In the genomic region with DNA sequence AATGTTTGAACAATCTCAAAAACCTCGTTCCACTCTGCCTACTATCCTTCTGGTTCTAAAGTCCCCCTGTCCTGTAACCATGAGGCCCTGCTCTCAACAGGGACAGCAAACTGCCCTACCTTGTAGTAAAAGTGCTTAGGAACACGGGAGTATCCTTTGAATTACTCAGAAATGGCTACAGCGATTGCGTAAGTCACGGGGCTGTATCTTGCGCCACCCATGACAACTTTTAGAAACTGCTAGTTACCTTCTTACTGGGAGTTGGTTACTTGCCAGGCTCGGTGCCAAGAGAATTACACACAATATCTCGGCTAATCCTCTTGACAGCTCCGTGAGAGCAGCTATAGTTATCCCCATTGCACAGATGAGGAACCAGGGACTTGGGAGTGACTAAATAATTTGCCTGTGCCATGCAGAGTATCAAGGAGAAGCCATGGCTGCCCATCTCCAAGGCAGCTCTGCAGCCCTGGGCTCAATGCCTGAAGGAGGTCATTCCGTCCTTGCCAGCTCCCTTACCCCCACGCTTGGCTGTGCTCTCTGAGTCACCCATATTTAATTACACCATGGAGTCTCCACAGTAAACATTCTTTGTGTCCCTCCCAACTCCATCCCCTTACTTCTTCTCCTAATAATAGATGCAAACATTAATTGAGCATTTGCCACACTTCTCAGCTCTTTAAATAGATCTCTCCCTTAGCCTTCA, we compare ENCODE assay signal across 30 mouse cellular contexts. TPM values are rescaled to one million over a fixed set of nuclear protein-coding genes. Genes with fewer than 3 reads are reported as not detected.
DNase-seq lines count a peak whose midpoint lies in the region; ATAC-seq lines count a peak whose summit lies in the region.
"Had no signal": no experiment of that assay in that cellular context is flagged by ENCODE, and none has a peak within 500 bp of the region (broad histone marks: within the 10 kb centered on the region; RNA-seq: fewer than 3 reads in every experiment).

No protein-coding gene starts in this region.

- no peaks in the 10 kb centered on the region for H3K9me3 ChIP-seq in embryonic facial prominence, embryonic 14.5 days (ENCODE audit: control insufficient read depth, low read length)
- no peaks in the 10 kb centered on the region for H3K9me3 ChIP-seq in embryonic facial prominence, embryonic 10.5 days
- no peaks in the 10 kb centered on the region for H3K9me3 ChIP-seq in kidney, embryonic 16.5 days (ENCODE audit: low read length)
- H3K9me3 ChIP-seq: forebrain, embryonic 13.5 days; hindbrain, embryonic 13.5 days; limb, embryonic 13.5 days; liver, embryonic 12.5 days; midbrain, embryonic 13.5 days; stomach, embryonic 15.5 days had no signal

- H3K27ac ChIP-seq in embryonic facial prominence, embryonic 14.5 days (replicated peaks; ENCODE audit: low read depth, low read length), result no peak overlapping the region
- no peak overlapping the region for H3K27ac ChIP-seq in embryonic facial prominence, embryonic 10.5 days (replicated peaks)
- no peak overlapping the region for H3K27ac ChIP-seq in kidney, embryonic 16.5 days (ENCODE audit: low read length)
- H3K27ac ChIP-seq: forebrain, embryonic 13.5 days; hindbrain, embryonic 13.5 days; limb, embryonic 13.5 days; liver, embryonic 12.5 days; midbrain, embryonic 13.5 days; stomach, embryonic 15.5 days had no signal

- WGBS in embryonic facial prominence, embryonic 14.5 days, result 87% methylated on average over 11 of the region's 11 CpGs
- 85% methylated on average over 11 of the region's 11 CpGs for WGBS in embryonic facial prominence, embryonic 10.5 days
- WGBS in kidney, embryonic 16.5 days, result 82% methylated on average over 11 of the region's 11 CpGs
- WGBS in large intestine, adult 2 months, result 34% methylated on average over 11 of the region's 11 CpGs

- no peaks in the 10 kb centered on the region; the same call in 1 of the 2 replicates for H3K27me3 ChIP-seq in embryonic facial prominence, embryonic 14.5 days (replicated peaks; ENCODE audit: control insufficient read depth, insufficient read depth, low read length)
- H3K27me3 ChIP-seq in embryonic facial prominence, embryonic 10.5 days (replicated peaks; ENCODE audit: low read depth, poor library complexity, severe bottlenecking), result 0 out of 2 replicates have a peak, but pooled peaks cover under 1% of the 10 kb centered on the region
- H3K27me3 ChIP-seq in kidney, embryonic 16.5 days (ENCODE audit: insufficient read depth, low read length), result no peaks in the 10 kb centered on the region
- H3K27me3 ChIP-seq: CH12.LX; forebrain, embryonic 13.5 days; hindbrain, embryonic 13.5 days; liver, embryonic 12.5 days; midbrain, embryonic 13.5 days; stomach, embryonic 15.5 days had no signal

- DNase-seq in embryonic facial prominence, embryonic 14.5 days (ENCODE audit: low spot score), result no peak
- DNase-seq in embryonic facial prominence, embryonic 10.5 days (ENCODE audit: low spot score), result no peak
- no peak for DNase-seq in kidney, postnatal 10 days
- DNase-seq in NIH3T3 (ENCODE audit: low read depth), result peak; percentile 14
- DNase-seq in large intestine, adult 2 months (ENCODE audit: low read depth, low spot score), result peak; percentile 45
- no peak for DNase-seq in heart, postnatal 14 days
- DNase-seq: adrenal gland, postnatal 25 days; cerebellum, adult 9-10 months; heart, postnatal 36 days; kidney, adult 18-20 months; layer of hippocampus, adult 9-11 months; lung, adult 18-20 months; lung, postnatal 10 days; right cerebral cortex, adult 18-20 months; right cerebral cortex, postnatal 4 days; thymus, postnatal 25 days had no signal

- H3K4me2 ChIP-seq in embryonic facial prominence, embryonic 14.5 days (ENCODE audit: low read depth, low read length), result no peak overlapping the region
- H3K4me2 ChIP-seq in kidney, embryonic 16.5 days (replicated peaks; ENCODE audit: low read depth, low read length), result no peak overlapping the region
- H3K4me2 ChIP-seq: forebrain, embryonic 13.5 days; hindbrain, embryonic 13.5 days; limb, embryonic 13.5 days; liver, embryonic 12.5 days; midbrain, embryonic 13.5 days; stomach, embryonic 15.5 days had no signal

- intact Hi-C loops in heart, postnatal 14 days (cut with DNase I), result no loop called here

- H3K36me3 ChIP-seq in embryonic facial prominence, embryonic 14.5 days (ENCODE audit: control insufficient read depth, insufficient read depth, low read length), result no peaks in the 10 kb centered on the region
- H3K36me3 ChIP-seq in embryonic facial prominence, embryonic 10.5 days (replicated peaks), result no peaks in the 10 kb centered on the region
- H3K36me3 ChIP-seq in kidney, embryonic 16.5 days (ENCODE audit: insufficient read depth, low read length), result no peaks in the 10 kb centered on the region
- H3K36me3 ChIP-seq: G1E; hindbrain, embryonic 13.5 days; limb, embryonic 13.5 days; liver, embryonic 12.5 days; midbrain, embryonic 13.5 days; stomach, embryonic 15.5 days had no signal

- H3K4me1 ChIP-seq in embryonic facial prominence, embryonic 14.5 days (ENCODE audit: control insufficient read depth, insufficient read depth, low read length), result no peaks in the 10 kb centered on the region
- peaks cover 14% of the 10 kb centered on the region for H3K4me1 ChIP-seq in embryonic facial prominence, embryonic 10.5 days
- peaks cover 3% of the 10 kb centered on the region; the same call in 1 of the 2 replicates for H3K4me1 ChIP-seq in kidney, embryonic 16.5 days (ENCODE audit: insufficient read depth, low read length)
- H3K4me1 ChIP-seq: forebrain, embryonic 13.5 days; liver, embryonic 12.5 days; midbrain, embryonic 13.5 days; stomach, embryonic 15.5 days had no signal

- peak; percentile 30; the same call in 1 of the 2 replicates for ATAC-seq in embryonic facial prominence, embryonic 14.5 days (ENCODE audit: low read depth)
- peak; percentile 49; the same call in 1 of the 2 replicates for ATAC-seq in kidney, embryonic 16.5 days (ENCODE audit: low FRiP score, low TSS enrichment)
- no peak for ATAC-seq in activated CD4-positive, CD25-positive, alpha-beta regulatory T cell, adult 4 months
- ATAC-seq: forebrain, embryonic 13.5 days; inflammation-experienced regulatory T-cells, adult 6 months; liver, embryonic 12.5 days; midbrain, embryonic 13.5 days had no signal

- H3K4me3 ChIP-seq in embryonic facial prominence, embryonic 14.5 days (ENCODE audit: low read depth, low read length), result no peak overlapping the region
- H3K4me3 ChIP-seq in embryonic facial prominence, embryonic 10.5 days, result no peak overlapping the region
- H3K4me3 ChIP-seq in kidney, embryonic 16.5 days (ENCODE audit: low read length), result no peak overlapping the region
- H3K4me3 ChIP-seq: forebrain, embryonic 13.5 days; hindbrain, embryonic 13.5 days; limb, embryonic 13.5 days; liver, embryonic 12.5 days; midbrain, embryonic 13.5 days; stomach, embryonic 15.5 days had no signal

- H3K9ac ChIP-seq in embryonic facial prominence, embryonic 14.5 days (ENCODE audit: low read depth, low read length), result no peak overlapping the region
- no peak overlapping the region for H3K9ac ChIP-seq in kidney, embryonic 16.5 days (replicated peaks; ENCODE audit: low read length)
- H3K9ac ChIP-seq: forebrain, embryonic 13.5 days; hindbrain, embryonic 13.5 days; limb, embryonic 13.5 days; liver, embryonic 12.5 days; midbrain, embryonic 13.5 days; stomach, embryonic 15.5 days had no signal

RNA-seq across cellular contexts. Expression of a gene that starts 38.2 kb away (rescaled TPM):
- polyA plus RNA-seq in embryonic facial prominence, embryonic 14.5 days (2014; fragmentation: Nextera tagmentation; extraction: Ambion mirVana), result 37.7 and 38.6 TPM in 2 replicates
- polyA plus RNA-seq in embryonic facial prominence, embryonic 10.5 days (2016; fragmentation: Nextera tagmentation; extraction: Ambion mirVana), result 41.4 and 43.8 TPM in 2 replicates
- polyA plus RNA-seq in kidney, embryonic 16.5 days (2015; fragmentation: Nextera tagmentation; extraction: Ambion mirVana), result 7.2 and 10.3 TPM in 2 replicates
- 23.4 and 29.8 TPM in 2 replicates for polyA plus RNA-seq in large intestine, adult 2 months (2012; rRNA removed)
- polyA plus RNA-seq in activated CD4-positive, CD25-positive, alpha-beta regulatory T cell, adult 4 months (2017; shearing (Covaris generic)), result not detected
- under 1 TPM; 0.83 to 0.91 TPM for total RNA-seq in heart, postnatal 14 days (2021)
- total RNA-seq: CH12.LX; left cerebral cortex, adult 18-20 months; monocyte, adult 5-6 weeks had no signal
- polyA plus RNA-seq: frontal cortex, adult 2 months; G1E had no signal

Comparison
In these comparisons a context has a peak if more than half of its experiments do, and no peak if none do; other contexts are left out.
1. DNase-seq: peak in NIH3T3 (single experiment) and large intestine, adult 2 months (single experiment); none in embryonic facial prominence, embryonic 14.5 days (single experiment), embryonic facial prominence, embryonic 10.5 days (single experiment), kidney, postnatal 10 days (single experiment) and heart, postnatal 14 days (0 of 2).